Mouse (Mus musculus) gastrocnemius, adult 18-20 months (tissue): ENCODE data around the gene Plxnb1. TPM values are rescaled to one million over a fixed set of nuclear protein-coding genes. Genes with fewer than 3 reads are reported as not detected.
"Not testable (repeated sequence)": the region's sequence is repeated elsewhere in the genome, so short reads cannot be mapped to it uniquely, and the experiment has no call there.

ENCODE experiments used
- DNase-seq: peaks from one replicate; pipeline ENCODE4 v3.0.0; 2021; ENCODE audit warnings: low spot score
- total RNA-seq, 2 experiments: library from RNA; stranded (reverse); gene quantifications; 2 replicates each; pipeline ENCODE4 v1.2.3; 2021

Plxnb1 gene
- total RNA-seq, 2 experiments from 2014 or later = 0.68 to 1.4 TPM

DNA sequence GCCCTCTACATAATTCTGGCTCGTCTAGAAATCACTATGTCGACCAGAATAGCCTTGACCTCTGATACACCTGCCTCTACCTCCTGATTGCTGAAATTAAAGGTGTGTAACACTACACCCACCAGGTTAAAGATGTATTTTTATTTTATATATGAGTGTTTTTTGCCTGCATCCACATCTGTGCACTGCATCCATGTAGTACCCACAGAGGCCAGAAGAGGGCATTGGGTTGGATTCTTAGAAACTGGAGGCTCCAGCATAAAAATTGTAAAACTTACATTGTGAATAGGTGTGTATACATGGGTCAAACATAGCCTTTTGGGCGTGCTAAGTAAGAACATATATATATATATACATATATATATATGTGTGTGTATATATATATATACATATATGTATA lies 33.0 kb downstream of the Plxnb1 start:
- no peak for DNase-seq

DNA sequence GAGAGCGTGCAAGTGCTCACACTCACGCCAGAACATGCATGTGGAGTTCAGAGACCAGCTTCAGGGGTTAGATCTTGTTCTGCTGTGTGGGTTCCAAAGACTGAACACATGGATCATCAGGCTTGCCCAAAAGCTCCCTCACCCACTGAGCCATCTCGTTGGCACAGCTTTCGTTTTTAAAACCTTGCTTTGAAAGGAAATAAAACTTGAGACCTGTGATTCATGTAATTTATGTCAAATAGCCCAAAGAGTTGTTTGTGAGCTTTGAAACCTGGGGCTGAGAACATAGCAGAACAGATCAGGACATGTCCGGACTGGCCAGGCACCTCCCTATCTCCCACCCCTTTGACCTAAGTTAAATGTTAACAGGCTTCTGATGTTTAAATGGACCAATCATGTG lies 34.9 kb downstream of the Plxnb1 start:
- no peak for DNase-seq

DNA sequence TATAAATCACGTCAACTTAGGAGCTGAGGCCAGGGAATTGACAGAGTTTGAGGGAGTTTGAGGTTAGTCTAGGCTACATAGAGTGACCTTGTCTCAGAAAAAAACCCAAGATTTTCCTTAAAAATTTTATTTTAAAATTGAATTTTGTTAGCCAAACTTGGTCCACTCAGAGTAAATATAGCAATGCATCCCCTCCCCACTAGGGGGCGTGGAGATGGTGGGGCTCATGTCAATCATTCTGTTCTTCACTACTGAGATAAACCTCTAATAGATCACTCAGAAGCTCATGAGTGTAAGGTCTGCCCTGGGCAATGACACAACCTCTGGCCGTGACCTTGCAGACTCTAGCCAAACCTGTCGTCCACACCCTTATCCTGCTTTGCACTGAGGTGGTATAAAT lies 45.2 kb downstream of the Plxnb1 start:
- not testable (repeated sequence) for DNase-seq

DNA sequence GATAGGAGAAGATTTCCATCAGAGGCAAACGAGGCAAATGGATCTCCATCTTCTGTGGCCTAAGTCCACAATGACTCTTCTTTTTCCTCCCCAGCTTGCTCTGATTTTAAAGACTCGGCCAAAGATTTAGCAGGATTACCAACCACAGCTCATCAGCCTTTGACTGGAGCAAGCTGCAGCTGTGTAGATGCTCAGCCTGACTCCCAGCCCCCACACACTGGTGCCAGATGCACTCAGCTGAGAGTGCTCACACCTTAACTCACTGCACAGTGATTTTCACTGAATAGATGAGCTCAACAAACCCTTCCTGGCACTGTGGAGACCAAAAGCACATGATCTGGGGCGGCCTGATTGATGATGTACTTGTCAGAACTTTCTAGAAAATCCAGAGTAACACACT lies 66.8 kb downstream of the Plxnb1 start, which contains the start of gene Fbxw21:
TSS of gene Fbxw21 (minus strand) at position 101 of the 400 bp plus-strand sequence.
- no peak for DNase-seq

DNA sequence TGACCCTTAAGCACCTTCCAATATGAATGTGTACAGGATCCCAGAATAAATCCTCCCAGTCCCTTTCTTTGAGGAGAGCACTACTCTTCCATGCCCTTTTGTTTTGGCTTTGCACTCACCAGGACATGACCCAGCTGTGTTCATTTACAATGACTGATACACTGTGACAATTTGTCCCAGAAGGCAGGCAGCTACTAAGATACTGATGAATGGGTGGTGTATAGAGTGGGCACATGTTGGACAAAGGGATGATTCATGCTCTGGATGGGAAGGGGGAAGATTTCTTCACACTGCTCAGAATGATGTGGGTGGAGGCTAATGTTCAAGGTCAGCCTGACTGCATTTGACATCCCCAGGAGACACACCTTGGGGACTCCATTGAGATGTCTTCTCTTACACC lies 72.1 kb downstream of the Plxnb1 start:
- no peak for DNase-seq

Other genes starting within 250 kb of the Plxnb1 start
- gene Slc26a6, start 242.1 kb upstream of the Plxnb1 start, total RNA-seq = 10 to 100 TPM; 14.0 to 14.6 TPM
- not detected for gene Tmem89, start 180.8 kb upstream of the Plxnb1 start, total RNA-seq
- 100 to 1,000 TPM; 888 to 981 TPM for gene Uqcrc1, start 158.8 kb upstream of the Plxnb1 start, total RNA-seq
- 1 to 10 TPM; 2.2 to 3.5 TPM for gene Col7a1, start 141.8 kb upstream of the Plxnb1 start, total RNA-seq
- under 1 TPM; 0.27 to 0.90 TPM for gene Ucn2, start 109.4 kb upstream of the Plxnb1 start, total RNA-seq
- gene Pfkfb4, start 103.6 kb upstream of the Plxnb1 start, total RNA-seq = 10 to 100 TPM; 18.8 to 43.0 TPM
- gene Shisa5, start 56.8 kb upstream of the Plxnb1 start, total RNA-seq = 10 to 100 TPM in 1 of 2 experiments, 1 to 10 TPM in 1; 9.8 to 15.5 TPM
- gene Trex1, start 35.7 kb upstream of the Plxnb1 start, total RNA-seq = 10 to 100 TPM; 13.1 to 17.2 TPM
- gene Atrip, start 21.3 kb upstream of the Plxnb1 start, total RNA-seq = 1 to 10 TPM; 8.9 to 9.2 TPM
- gene Ccdc51, start 12.9 kb upstream of the Plxnb1 start, total RNA-seq = 1 to 10 TPM; 7.9 to 8.1 TPM
- gene Tma7, start 12.8 kb upstream of the Plxnb1 start, total RNA-seq = 100 to 1,000 TPM; 325 to 344 TPM
- not detected for gene Fbxw21, start 66.7 kb downstream of the Plxnb1 start, total RNA-seq
- gene Fbxw13, start 100.6 kb downstream of the Plxnb1 start, total RNA-seq = not detected
- not detected for gene Fbxw20, start 139.4 kb downstream of the Plxnb1 start, total RNA-seq
- not detected for gene Fbxw14, start 192.3 kb downstream of the Plxnb1 start, total RNA-seq
- gene Fbxw28, start 244.3 kb downstream of the Plxnb1 start, total RNA-seq = not detected